Mouse (Mus musculus) bone marrow macrophage, adult 2 months (primary cell): ENCODE data around the gene Tex29. TPM values are rescaled to one million over a fixed set of nuclear protein-coding genes. Genes with fewer than 3 reads are reported as not detected.

Experiments
- H3K27ac ChIP-seq: 2 replicates; pipeline ENCODE4 v1.5.1; 2012; ENCODE audit warnings: low read depth, low read length; ENCODE audit not compliant: insufficient read depth
- H3K4me1 ChIP-seq: 2 replicates; pipeline ENCODE4 v1.6.1; 2012; ENCODE audit warnings: low read length; ENCODE audit not compliant: control insufficient read depth, insufficient read depth
- H3K4me3 ChIP-seq: 2 replicates; pipeline ENCODE4 v1.5.1; 2012; ENCODE audit warnings: mild to moderate bottlenecking, low read length, moderate library complexity; ENCODE audit not compliant: insufficient read depth
- CTCF ChIP-seq: IDR thresholded peaks from 2 replicates; pipeline ENCODE4 v1.5.1; 2012; ENCODE audit warnings: low read depth, mild to moderate bottlenecking, low read length, moderate library complexity
- POLR2A ChIP-seq: IDR thresholded peaks from 2 replicates; pipeline ENCODE4 v1.6.1; 2012; ENCODE audit warnings: mild to moderate bottlenecking, low read depth, low read length, borderline replicate concordance
- polyA plus RNA-seq: library from polyadenylated mRNA; stranded (reverse); fragments of >200 nt; gene quantifications from 2 replicates; pipeline ENCODE4 v1.2.4, GENCODE M21; 2012; ENCODE audit not compliant: missing spikeins, insufficient read depth, insufficient read length

Tex29 gene
- polyA plus RNA-seq, 1 experiment = not detected

DNA sequence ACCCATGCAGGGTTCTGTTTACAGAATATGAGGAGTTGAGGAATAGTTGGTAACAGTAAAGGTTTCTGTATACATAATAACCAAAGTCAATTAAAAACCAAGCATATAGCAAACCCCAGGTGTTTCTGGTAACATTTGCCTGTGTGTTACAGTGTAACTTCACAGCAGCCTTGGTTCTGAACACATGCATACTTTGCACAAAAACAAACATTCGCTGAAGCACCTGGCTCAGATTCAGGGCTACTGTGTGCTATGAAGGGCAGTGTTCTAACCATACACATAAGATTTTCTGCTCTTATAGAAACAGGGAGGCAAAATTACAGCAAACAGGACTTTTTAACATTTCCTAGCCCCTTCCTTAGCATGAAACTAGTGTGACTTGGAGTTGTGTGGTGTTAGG, 58.5 kb downstream of the Tex29 start:
- no peaks in the 10 kb centered on the region for H3K4me1 ChIP-seq
- TF ChIP-seq CTCF = no peak
- no peak for TF ChIP-seq POLR2A
- H3K4me3 ChIP-seq = no peak overlapping the region
- H3K27ac ChIP-seq = no peak overlapping the region

Other genes with a start within 250 kb of the Tex29 start
- 23.0 and 25.8 TPM in 2 replicates for gene Ankrd10, start 204.7 kb upstream of the Tex29 start, polyA plus RNA-seq
- gene 1700016D06Rik, start 139.4 kb upstream of the Tex29 start, polyA plus RNA-seq = not detected in 2 replicates
- gene Arhgef7, start 112.8 kb upstream of the Tex29 start, polyA plus RNA-seq = 53.8 and 59.8 TPM in 2 replicates